Mouse (Mus musculus) thymus, adult 2 months (tissue): ENCODE results near the gene Mylk4.

Experiments used
- CTCF ChIP-seq: fragments of 200-500 bp; IDR thresholded peaks from 2 replicates; pipeline ENCODE4 v1.5.1; 2012; ENCODE audit warnings: mild to moderate bottlenecking, control low read depth, low read length, moderate library complexity, borderline replicate concordance; ENCODE audit not compliant: control insufficient read depth, poor library complexity, insufficient read depth; ENCODE audit errors: extremely low read depth
- POLR2A ChIP-seq: fragments of 200-500 bp; IDR thresholded peaks from 2 replicates; pipeline ENCODE4 v1.6.1; 2012; ENCODE audit warnings: mild to moderate bottlenecking, low read length, control low read depth, moderate library complexity; ENCODE audit not compliant: control insufficient read depth, poor library complexity, insufficient read depth; ENCODE audit errors: extremely low read depth

DNA sequence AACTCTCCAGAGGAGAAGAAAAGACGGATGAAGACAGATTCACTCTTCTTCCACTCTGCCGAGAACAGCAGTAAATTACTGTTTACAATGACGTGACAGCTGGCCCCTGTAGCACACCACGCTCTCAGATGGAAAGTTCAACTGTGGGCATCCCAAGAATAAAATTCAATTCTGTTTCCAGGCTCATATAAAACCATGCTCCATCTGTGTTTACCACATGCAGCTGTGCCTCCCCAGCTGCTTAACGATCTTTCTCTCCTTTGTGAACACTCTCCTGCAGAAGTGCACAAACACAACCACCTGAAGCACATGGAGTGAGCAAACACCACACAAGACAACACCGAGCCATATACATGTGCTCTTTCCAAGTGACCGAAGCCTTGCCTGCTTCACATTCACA, 42.6 kb downstream of the Mylk4 start:
- no peak for TF ChIP-seq CTCF
- TF ChIP-seq POLR2A = no peak
